Mouse (Mus musculus) urinary bladder, postnatal 36 days (tissue): ENCODE data around the gene Rad51b.

Experiments
- DNase-seq, 2 experiments: peaks; one replicate each; pipeline ENCODE4 v3.0.0; 2022; ENCODE audit warnings: low spot score in 2 of 2, mixed read lengths in 1 of 2

Gene Rad51b

DNA sequence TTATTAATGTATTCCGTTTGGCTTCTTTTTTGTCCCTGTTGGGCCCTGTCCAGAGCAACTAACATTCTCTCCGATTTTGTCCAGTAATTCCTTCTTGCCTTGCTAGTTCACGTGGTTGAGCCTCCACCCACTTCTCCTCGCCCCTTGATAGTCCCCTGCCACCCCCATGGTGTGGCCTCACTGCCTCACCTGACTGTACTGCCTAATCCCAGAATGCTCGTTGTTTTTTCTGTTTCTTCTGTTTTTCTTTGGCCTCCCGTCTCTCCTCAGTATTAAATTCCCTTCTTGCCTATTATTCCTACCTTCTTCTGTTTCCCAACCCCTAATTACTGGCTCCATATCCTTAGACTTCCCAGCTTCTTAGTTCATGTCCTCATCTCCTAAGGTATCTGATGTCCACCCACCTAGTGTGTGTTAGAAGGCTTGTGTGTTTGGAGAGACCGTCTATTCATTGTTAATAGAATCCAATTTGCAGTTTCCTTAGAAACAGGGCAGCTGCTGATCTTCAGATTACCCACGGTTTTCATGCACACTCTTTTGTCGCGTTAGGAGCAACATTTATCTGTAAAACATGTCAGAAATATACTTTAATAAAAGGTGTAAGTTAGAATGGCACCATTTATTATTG is 233.3 kb downstream of the Rad51b start:
- no peak for DNase-seq

DNA sequence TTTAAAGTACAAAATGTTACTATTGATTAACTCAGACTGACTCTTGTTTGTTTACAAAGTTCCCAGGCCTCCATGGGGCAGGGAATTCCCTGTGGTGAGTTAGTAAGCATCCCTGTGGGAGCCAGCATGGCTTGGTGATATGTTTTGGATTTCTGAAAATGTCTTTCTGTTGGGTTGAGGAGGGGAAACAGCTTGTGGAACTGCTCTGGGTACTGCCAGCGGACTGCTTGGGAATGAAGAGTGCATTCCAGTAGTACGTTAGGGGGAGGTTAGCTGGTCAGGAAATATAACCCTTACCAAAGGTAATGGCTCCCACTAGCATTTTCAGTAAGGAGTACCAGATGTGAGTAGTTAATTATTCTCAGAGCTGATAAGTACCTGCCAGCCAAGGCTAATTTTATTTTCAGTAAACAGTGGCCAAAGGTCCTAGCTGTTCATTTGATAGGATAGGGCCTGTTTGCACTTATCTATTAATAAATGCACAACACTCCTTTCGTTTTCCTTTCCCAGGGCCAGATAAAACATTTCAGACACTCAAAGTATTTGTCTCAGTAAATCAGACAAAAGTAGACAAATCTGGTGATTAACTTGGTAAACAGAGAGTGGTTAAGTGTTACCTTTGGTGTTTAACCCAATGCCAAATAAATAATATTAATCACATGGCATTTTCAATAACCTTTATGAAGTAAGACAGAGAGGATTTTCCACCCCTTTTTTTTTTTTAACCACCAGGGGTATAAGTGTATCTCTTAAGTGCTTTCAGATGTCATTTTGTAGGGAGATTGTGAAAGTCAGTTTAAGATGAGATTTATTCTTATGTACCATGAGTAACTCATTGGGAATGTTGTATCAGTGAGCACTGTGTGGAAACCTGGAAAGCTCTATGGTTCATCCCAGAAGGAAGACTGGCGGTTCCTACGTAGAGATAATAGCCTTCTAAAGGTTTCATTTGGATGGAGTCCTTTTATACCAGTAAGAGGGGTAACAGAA is 235.0 kb downstream of the Rad51b start:
- DNase-seq, result no peak

DNA sequence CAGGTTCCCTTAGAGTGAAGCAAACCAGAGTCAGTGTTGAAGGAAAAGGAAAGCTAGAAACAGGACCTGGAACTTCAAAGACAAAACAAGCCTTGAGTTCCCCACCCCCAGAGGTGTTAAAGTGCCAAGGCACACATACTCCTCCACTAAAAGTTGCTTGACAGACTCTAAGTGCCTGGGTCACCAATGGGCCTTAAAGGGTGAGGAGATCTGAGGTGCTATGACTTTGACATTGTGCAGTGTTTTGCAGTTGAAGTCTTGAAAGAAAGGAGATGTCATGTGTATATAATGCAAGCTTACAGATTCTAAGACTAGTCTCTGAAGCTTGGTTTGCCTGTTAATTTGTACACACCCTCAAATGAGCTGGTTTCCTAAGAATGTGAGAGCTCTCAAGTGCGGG is 237.7 kb downstream of the Rad51b start:
- no peak for DNase-seq

DNA sequence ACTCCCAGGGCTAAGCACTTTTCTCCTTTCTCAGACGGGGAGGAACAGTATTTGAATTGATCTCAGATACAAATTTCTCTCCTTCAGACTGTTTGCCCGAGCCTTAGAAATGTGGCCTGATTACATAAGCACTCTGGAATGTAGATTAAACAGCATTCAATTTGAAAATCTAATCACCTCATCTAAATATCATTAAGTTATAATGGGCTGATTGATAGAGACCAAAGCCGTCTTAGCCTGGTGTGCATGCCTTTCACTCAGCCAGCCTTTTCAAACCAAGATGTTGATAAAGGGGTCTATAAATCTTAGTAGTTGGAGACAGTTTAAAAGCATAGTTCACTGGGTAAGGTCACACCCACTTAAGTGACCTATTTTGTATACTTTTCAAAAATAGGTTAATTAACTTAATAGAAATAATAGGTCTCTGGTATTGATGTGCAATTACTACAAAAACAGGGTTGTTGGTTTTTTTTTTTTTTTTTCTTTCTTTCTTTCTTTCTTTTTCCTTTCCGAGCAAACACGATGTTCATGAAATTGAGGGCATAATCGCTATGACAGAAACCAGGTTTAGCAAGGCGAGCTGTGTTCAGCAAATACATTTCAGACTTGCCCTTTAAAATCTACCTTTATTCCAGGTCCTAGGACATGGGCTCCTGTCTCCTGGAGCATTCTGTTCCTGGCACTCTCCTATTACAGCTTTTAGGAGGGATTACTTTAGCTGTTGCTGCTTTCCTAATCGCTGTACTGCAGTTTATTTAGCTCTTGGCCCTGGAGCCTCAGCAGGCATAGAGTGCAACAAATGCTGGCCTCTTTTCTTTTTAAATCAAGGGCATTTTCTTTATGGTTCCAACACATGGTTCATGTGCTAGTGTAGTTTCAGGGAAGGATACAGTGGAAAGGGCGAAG is 238.7 kb downstream of the Rad51b start:
- no peak for DNase-seq

DNA sequence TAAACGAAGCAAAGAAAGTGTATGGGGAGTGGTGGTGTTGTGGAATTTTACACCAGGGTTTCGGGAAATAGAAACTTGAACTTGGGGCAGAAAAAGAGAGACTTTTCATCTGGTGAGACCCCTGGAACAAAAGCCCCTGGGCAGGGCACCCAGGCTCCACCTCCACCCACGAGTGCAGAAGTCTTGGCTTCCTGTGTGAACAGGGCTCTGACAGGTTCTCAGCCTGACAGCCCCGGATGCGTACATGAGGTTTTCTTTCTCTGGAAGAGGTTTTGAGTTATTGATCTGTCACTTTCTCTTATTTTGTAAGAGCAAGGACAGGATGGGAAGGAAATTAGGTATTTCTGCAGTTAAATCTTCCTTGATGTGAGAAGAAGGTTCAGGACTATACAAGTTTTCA is 243.1 kb downstream of the Rad51b start:
- DNase-seq, result no peak

DNA sequence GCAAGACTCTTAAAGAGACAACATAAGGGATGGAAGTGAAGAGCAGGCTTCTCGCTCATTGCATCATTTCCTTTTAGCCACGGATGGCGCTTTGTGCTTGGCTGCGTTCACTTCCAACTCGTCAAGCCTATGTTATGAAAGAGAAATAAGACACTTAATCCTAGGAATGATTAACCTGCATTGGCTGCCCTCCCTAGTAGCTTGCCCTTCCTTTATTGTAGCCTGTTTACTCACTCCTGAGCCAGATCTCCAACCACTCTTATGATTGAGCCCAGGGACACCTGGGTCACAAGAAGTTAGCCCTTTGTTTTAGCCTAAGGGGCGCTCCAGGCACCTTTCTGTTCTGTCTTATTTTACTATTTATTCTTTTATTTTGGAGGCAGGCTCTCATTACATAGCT is 244.5 kb downstream of the Rad51b start:
- DNase-seq, result no peak

DNA sequence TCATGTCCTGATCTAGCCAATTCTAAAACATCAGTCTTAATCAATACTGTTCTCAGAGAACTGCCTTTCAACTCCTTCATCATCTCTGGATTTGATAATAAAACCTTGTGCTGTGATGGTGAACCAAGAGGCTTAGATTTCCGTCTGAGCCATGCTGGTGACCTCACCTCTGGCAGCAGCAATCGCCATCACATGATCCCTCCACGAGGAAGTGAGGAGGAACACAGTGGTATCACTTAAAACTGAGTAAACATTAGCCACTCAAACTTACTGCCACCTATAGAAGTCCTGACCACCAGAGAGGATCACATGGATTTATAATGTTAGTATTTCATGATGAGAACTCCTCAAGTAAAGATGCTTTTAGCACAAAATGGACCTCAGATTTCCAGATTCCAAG is 248.0 kb downstream of the Rad51b start:
- DNase-seq, result no peak

DNA sequence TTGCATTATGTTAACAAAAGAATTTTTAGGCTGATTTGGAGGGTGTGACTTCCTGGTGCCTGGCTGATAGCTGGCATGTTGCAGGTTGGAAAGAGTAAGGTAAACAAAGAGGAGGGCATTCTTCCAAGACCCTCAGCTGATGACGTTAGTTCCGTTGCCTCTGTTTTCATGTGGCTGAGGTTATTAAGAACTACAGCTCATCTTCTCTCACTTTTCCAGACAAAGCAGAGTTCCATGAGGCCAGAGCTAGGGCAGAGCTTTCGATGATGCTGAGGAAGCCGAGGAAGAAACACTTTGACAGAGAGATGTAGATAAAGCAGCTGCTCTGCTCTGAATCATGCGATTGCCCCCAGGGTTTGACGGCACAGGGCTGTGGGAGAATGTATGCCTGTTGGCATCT is 250.5 kb downstream of the Rad51b start:
- DNase-seq, result no peak

DNA sequence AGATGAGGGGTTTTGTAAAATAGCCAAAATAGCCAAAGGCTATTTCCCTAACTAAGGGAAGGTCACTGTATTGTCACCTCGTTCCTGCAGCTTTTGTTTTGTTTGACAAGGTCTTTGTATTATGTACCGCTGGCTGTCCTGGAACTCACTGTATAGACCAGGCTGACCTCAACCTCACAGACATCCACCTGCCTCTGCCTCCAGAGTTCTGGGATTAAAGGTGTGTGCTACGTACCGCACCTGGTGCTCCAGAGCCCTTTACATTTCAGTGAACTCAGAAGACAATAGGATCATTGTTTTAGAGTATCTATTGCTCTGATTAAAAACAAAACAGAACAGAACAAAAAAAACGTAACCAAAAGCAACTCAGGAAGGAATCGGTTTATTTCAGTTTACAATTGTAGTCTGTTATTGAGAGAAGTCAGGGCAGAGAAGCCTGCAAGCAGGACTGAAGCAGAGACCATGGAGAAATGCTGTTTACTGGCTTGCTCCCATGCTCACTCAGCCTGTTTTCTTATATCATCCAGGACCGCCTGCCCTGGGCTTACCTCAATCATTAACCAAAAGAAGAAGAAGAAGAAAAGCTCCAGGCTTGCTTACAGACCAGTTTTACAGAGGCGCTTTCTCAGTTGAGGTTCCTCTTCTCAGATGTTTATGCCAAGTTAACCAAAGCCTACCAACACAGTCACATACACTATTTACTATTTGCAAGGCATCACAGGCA is 251.7 kb downstream of the Rad51b start:
- DNase-seq, result no peak

DNA sequence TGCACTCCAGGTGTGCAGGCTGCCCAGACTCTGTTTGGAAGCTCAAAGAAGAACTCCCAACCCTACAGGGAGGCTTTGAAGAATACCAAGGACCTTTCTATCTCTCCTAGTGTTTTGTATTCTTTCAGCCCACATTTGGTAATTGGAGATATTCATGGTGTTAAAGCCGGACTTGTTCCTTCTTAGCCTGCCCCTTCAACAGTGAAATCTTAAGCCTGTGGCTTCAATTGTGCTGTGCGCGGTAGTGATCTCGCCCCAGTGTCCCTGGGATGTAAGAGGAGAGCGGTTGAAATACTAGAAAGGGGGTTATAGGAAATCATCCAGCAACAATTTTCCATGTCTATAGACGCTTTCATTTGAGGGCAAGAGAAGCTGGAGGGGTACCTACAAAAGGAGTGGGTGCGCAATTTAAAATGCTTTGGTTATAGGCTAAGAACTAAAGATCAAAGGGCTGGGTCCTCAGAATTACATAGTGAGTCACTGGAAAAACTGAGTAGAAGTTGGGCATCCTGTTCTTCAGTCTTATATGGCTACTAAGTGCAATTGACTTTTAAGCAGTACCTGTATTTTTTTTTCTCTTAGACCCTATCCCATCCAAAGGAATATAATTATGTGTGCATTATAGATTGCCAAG is 253.1 kb downstream of the Rad51b start:
- no peak for DNase-seq

DNA sequence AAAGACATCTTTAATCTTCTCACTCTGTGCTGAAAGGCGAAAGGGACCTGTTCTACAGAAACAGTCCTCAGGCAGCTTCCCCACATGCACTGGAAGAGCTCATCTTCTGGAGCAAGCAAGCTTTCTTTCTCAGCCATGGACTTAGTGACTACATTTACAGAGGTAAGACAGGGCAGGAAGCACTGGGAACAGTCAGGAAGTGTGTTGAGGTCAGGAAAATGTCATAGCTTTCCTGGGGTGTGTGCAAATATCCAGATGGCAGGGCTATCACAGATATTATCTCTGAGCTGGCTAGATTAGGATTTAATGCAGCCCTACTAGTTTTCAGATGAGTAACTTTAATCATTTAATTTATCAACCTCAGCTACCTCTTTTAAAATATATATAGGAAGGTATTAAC is 254.2 kb downstream of the Rad51b start:
- no peak for DNase-seq

DNA sequence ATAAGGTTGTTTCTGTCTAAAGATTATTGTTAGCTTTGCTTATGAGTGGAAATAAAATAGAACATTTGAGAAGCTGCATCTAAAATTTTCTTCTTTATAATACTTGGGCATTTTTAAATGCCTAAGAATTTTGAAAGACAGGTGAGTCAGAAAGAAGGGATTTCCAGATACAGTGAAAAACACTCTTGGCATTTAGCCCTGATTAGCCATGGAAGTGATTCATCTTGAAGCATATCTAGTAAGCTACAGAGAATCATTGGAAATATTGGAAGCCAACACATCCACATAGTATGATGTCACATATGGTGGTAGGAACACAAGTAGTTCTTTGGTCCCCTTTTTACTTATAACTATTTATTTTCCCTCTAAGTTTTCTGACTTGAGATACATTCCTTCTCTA is 256.0 kb downstream of the Rad51b start:
- DNase-seq, result no peak

DNA sequence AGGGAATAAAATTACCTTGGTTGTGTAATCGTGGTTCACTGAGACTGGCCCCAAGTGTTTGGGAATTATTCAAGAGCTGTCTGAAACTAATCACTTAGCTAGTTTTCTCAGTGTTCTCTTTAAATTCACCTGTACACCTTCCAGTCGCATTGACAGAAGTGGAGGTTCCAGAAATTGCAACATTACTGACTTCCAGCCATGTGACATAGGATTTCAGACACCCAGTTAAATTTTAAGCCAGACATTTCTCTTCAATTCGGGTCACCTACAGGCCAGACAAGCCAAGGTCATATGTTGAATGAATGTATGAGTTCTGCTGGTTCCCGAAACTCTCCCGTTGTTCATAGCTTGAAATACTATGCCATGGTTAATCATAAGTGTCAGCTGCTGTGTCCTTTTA is 260.8 kb downstream of the Rad51b start:
- DNase-seq, result no peak

DNA sequence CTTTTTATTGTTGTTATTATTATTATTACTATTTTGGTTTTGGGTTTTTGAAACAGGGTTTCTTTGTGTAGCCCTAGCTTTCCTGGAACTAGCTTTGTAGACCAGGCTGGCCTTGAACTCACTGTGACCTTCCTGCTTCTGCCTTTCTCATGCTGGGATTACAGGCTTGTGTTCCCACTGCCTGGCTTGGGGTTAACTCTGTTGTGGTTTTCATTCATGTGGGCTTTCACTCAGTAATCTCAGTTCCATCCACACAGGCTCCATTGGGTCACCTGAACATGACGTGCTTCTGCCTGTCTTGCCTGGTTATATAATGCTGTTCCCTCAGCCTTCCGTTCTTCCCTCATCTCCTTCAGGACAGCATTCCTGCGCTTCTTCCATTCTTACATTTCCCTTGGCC is 261.6 kb downstream of the Rad51b start:
- DNase-seq, result no peak

DNA sequence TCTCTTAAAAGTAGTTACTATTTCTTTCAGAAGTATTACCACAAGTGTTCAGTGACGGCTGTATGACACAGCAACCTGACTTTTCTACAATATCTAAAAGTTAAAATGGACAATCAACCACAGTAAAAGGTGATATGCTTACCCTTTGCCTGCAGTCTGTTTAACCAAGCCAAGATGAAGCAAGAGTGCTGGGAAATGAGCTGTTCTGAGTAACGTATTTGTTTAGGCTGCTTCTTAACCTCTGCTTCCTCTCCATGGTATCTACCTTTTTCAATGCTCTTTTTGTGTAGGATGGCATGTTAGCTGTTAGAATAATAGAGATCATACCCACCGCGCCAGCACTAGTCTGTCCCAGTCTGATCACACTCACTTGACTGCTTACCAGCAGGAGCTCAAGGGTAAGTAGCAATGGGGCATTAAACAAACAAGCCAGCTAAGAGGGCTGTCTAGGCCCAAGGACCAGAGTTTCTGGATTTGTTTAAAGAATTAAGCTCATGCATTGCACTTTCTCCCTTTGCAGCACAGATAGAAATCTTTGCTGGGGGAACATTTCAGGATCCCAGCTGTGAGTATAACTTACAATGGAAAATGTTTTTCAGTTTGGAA is 262.4 kb downstream of the Rad51b start:
- no peak for DNase-seq

DNA sequence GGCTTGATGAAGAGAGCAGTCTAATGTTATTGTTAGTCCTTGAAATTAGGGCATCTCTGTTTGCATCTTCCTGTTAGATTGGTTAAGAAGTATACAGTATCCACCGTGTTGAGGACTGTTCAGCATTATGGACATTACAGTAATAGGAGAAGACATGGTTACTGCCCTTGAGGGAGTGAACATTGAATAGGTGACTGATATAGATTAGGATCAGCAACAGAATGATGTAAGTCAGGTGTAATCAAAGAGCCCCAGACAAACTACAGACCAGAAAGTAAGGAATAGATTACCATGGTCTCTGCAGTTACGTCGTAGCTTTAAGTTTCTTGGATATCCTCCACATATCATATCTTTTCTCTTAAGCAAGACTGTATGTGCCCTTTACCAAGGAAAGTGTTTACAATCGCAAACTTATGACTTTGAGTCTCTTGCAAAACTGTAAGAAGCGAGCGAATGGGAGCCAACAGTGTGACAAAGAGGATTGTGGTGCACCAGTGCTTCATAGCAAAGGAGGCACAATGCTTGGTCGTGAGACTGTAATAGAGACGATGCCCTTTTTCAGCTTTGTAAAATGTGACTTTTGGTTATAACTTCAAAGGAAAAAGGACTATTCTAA is 263.1 kb downstream of the Rad51b start:
- DNase-seq, result no peak

DNA sequence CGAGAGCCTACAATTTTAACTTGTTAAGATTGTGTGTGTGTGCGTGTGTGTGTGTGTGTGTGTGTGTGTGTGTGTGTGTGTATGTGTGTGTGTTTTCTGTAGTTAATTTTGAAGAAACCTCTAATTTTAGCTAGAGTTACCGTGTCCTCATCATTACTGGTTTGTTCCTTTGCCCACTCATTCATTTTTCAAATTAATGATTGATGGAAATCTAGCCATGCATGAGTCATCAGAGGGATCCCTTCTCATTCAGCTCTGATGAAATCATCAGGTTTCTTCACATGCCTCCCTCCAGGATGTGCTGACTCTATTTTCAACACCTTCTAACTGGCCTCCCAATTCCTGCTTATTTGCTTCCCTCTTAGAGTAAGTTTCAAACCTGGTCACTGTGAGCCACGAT is 263.8 kb downstream of the Rad51b start:
- DNase-seq, result no peak

DNA sequence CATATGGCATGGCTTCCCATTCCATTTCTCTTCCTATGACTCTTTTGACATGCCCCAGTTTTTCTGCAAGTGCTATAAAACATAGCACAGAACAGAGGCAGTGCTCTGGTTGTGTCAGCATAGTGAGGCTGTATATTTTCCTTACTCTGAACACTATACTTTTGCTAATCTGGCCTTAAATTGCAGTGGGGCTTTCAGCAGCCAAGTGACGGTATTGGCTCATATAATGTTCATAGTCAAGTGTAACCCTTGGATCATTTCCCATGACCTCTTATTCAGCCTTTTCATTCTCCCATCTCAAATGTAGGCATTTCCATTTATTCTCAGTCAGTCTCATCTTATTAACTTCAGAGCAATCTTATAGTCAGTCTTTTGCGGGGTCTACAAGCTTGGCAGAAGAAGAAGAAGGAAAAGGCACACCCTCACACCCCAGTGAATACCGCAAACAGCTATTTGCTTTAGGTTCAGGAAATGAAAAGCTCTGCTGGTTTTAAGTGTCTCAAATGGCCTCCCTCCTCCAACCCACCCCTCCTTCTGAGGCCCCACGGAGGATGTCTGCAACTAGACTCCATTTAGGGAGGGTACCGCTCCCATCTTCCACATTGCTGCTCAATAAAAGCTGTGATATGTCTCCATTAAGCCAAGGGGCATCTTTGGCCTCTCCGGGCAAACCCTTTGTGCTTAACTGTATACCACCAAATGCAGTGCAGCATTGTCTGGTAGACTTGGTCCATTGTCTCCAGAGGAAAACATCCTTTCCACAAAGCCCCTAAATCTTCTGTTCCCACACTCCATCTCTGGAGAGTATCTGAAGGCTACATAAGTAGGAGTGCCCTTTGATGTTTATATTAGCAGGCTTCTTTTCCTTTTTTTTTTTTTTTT is 277.3 kb downstream of the Rad51b start:
- no peak for DNase-seq

DNA sequence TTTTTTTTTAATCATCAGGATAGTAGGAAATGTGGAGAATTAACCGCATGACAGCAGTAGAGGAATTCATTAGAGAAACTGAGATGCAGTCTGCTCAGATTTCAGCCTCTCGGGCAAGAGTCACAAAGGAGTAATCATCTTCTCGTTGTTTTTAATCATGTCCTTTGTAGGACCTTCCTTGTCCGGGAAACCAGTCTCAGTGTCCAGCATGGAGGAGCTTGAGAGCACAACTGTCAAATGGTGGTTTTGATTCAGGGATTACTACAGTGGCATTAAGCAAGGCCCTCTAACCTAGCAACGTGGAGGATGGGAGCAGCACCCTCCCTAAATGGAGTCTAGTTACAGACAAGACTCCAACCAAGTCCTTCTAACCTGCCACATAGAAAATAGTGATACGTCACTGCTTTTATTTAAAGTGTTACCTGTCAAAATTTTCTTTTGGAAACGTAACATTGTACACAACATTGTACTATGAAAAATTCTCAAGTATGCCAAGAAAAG is 278.0 kb downstream of the Rad51b start:
- no peak for DNase-seq
